Mouse (Mus musculus) CH12.LX (cell line): ENCODE measurements at regions not wholly inside any gene's neighbourhood (a gene's known extent, or its start where the extent isn't known, plus 50 kb on each side); places are given as distances from the start of the nearest gene placed in this dataset.

Experiments
- DNase-seq: peaks from one replicate; pipeline ENCODE4 v3.0.0-alpha.2; 2013; ENCODE audit errors: extremely low read depth
- H3K27ac ChIP-seq: 2 replicates; pipeline ENCODE4 v1.5.1; 2012; ENCODE audit warnings: low read depth, mild to moderate bottlenecking, control low read depth, moderate library complexity; ENCODE audit not compliant: insufficient read depth
- H3K27me3 ChIP-seq: replicated peaks from 2 replicates; pipeline ENCODE3; 2012; ENCODE audit warnings: inconsistent platforms
- H3K36me3 ChIP-seq, 2 experiments: replicated peaks in 1 of 2; 2 replicates each; pipeline versions ENCODE3 to v1.6.1; 2012; ENCODE audit warnings: inconsistent platforms in 1 of 2, low read length in 1 of 2, mild to moderate bottlenecking in 1 of 2, mixed read lengths in 1 of 2, moderate library complexity in 1 of 2; ENCODE audit not compliant: control insufficient read depth in 1 of 2, insufficient read depth in 1 of 2
- H3K4me1 ChIP-seq, 2 experiments: 2 replicates each; pipeline ENCODE4 v1.6.1; 2012; ENCODE audit warnings: inconsistent platforms in 1 of 2, moderate library complexity in 1 of 2; ENCODE audit not compliant: insufficient read depth in 2 of 2, control insufficient read depth in 1 of 2
- H3K4me2 ChIP-seq: 2 replicates; pipeline ENCODE4 v1.6.1; 2012; ENCODE audit warnings: low read depth, mild to moderate bottlenecking, control low read depth; ENCODE audit not compliant: poor library complexity, insufficient read depth, severe bottlenecking
- H3K4me3 ChIP-seq, 3 experiments: fragments of 150-350 bp in 1 of 3; sonication (generic) in 1 of 3; replicated peaks in 1 of 3; 2 replicates each; pipeline versions ENCODE3 to v1.5.1; 2011 to 2012; ENCODE audit warnings: low read depth in 2 of 3, low read length in 2 of 3, mild to moderate bottlenecking in 2 of 3, moderate library complexity in 2 of 3, control low read depth in 1 of 3, improper control_type of control experiment in 1 of 3, inconsistent platforms in 1 of 3, mixed read lengths in 1 of 3; ENCODE audit not compliant: poor library complexity in 1 of 3
- H3K79me2 ChIP-seq: replicated peaks from 2 replicates; pipeline ENCODE4 v1.6.1; 2012; ENCODE audit warnings: mild to moderate bottlenecking, moderate library complexity; ENCODE audit not compliant: control insufficient read depth, poor library complexity, insufficient read depth, severe bottlenecking; ENCODE audit errors: extremely low read depth
- H3K9ac ChIP-seq: 2 replicates; pipeline ENCODE4 v1.6.1; 2012; ENCODE audit warnings: low read depth, mild to moderate bottlenecking, control low read depth, moderate library complexity; ENCODE audit not compliant: insufficient read depth
- H3K9me3 ChIP-seq: replicated peaks from 2 replicates; pipeline ENCODE3; 2012; ENCODE audit warnings: low read length, inconsistent platforms, mixed read lengths
- BHLHE40 ChIP-seq: IDR thresholded peaks from 2 replicates; pipeline ENCODE4 v1.6.1; 2011; ENCODE audit warnings: mild to moderate bottlenecking, low read depth, low read length, improper control_type of control experiment
- CHD1 ChIP-seq: IDR thresholded peaks from 2 replicates; pipeline ENCODE4 v1.6.1; 2012; ENCODE audit warnings: low read depth, low read length, improper control_type of control experiment, inconsistent platforms
- E2F4 ChIP-seq: IDR thresholded peaks from 2 replicates; pipeline ENCODE4 v1.6.1; 2011; ENCODE audit warnings: low read depth, low read length, improper control_type of control experiment; ENCODE audit not compliant: insufficient replicate concordance
- EP300 ChIP-seq: IDR thresholded peaks from 2 replicates; pipeline ENCODE4 v1.6.1; 2011; ENCODE audit warnings: low read length, improper control_type of control experiment
- ETS1 ChIP-seq: conservative IDR thresholded peaks from 2 replicates; pipeline ENCODE4 v1.6.1; 2012; ENCODE audit warnings: low read depth, mild to moderate bottlenecking, inconsistent platforms, low read length, improper control_type of control experiment, moderate library complexity
- GABPA ChIP-seq: IDR thresholded peaks from 2 replicates; pipeline ENCODE4 v1.6.1; 2012; ENCODE audit warnings: low read depth, low read length, improper control_type of control experiment, inconsistent platforms; ENCODE audit not compliant: insufficient replicate concordance
- IRF4 ChIP-seq: IDR thresholded peaks from 2 replicates; pipeline ENCODE4 v1.6.1; 2014; ENCODE audit warnings: low read depth, mild to moderate bottlenecking, inconsistent platforms, low read length, improper control_type of control experiment
- JUN ChIP-seq: IDR thresholded peaks from 2 replicates; pipeline ENCODE4 v1.6.1; 2011; ENCODE audit warnings: low read depth, mild to moderate bottlenecking, low read length, improper control_type of control experiment, moderate library complexity; ENCODE audit not compliant: insufficient read depth
- KAT2A ChIP-seq: IDR thresholded peaks from 2 replicates; pipeline ENCODE4 v1.6.1; 2012; ENCODE audit warnings: low read length, improper control_type of control experiment, inconsistent platforms; ENCODE audit not compliant: insufficient replicate concordance
- MAFK ChIP-seq: IDR thresholded peaks from 2 replicates; pipeline ENCODE4 v1.6.1; 2011; ENCODE audit warnings: low read length, improper control_type of control experiment; ENCODE audit not compliant: insufficient replicate concordance
- MAX ChIP-seq: IDR thresholded peaks from 2 replicates; pipeline ENCODE4 v1.6.1; 2011; ENCODE audit warnings: low read length, improper control_type of control experiment
- MAZ ChIP-seq: IDR thresholded peaks from 2 replicates; pipeline ENCODE4 v1.6.1; 2012; ENCODE audit warnings: low read depth, mild to moderate bottlenecking, inconsistent platforms, low read length, improper control_type of control experiment, moderate library complexity
- MEF2A ChIP-seq: IDR thresholded peaks from 2 replicates; pipeline ENCODE4 v1.6.1; 2014; ENCODE audit warnings: low read depth, mild to moderate bottlenecking, inconsistent platforms, low read length, improper control_type of control experiment, borderline replicate concordance
- MYC ChIP-seq: IDR thresholded peaks from 2 replicates; pipeline ENCODE4 v1.6.1; 2011; ENCODE audit warnings: low read depth, mild to moderate bottlenecking, improper control_type of control experiment, low read length
- NELFE ChIP-seq: IDR thresholded peaks from 2 replicates; pipeline ENCODE4 v1.6.1; 2011; ENCODE audit warnings: low read depth, low read length, improper control_type of control experiment
- NRF1 ChIP-seq: IDR thresholded peaks from 2 replicates; pipeline ENCODE4 v1.6.1; 2014; ENCODE audit warnings: low read depth, mild to moderate bottlenecking, inconsistent platforms, low read length, improper control_type of control experiment, moderate library complexity
- PAX5 ChIP-seq: IDR thresholded peaks from 2 replicates; pipeline ENCODE4 v1.6.1; 2012; ENCODE audit warnings: low read length, inconsistent platforms, mixed read lengths
- POLR2AphosphoS2 ChIP-seq: IDR thresholded peaks from 2 replicates; pipeline ENCODE4 v1.6.1; 2011; ENCODE audit warnings: low read depth, low read length, improper control_type of control experiment
- RCOR1 ChIP-seq: conservative IDR thresholded peaks from 2 replicates; pipeline ENCODE4 v1.6.1; 2012; ENCODE audit warnings: low read depth, mild to moderate bottlenecking, inconsistent platforms, low read length, improper control_type of control experiment
- TCF12 ChIP-seq: IDR thresholded peaks from 2 replicates; pipeline ENCODE4 v1.6.1; 2014; ENCODE audit warnings: low read depth, mild to moderate bottlenecking, inconsistent platforms, low read length, improper control_type of control experiment
- UBTF ChIP-seq: IDR thresholded peaks from 2 replicates; pipeline ENCODE4 v1.6.1; 2012; ENCODE audit warnings: low read depth, mild to moderate bottlenecking, inconsistent platforms, low read length, improper control_type of control experiment, moderate library complexity
- USF1 ChIP-seq: IDR thresholded peaks from 2 replicates; pipeline ENCODE4 v1.6.1; 2014; ENCODE audit warnings: low read depth, mild to moderate bottlenecking, inconsistent platforms, low read length, improper control_type of control experiment
- USF2 ChIP-seq: conservative IDR thresholded peaks from 2 replicates; pipeline ENCODE4 v1.6.1; 2011; ENCODE audit warnings: low read depth, low read length, improper control_type of control experiment
- ZC3H11A ChIP-seq: IDR thresholded peaks from 2 replicates; pipeline ENCODE4 v1.6.1; 2012; ENCODE audit warnings: low read depth, mild to moderate bottlenecking, inconsistent platforms, low read length, improper control_type of control experiment
- ZMIZ1 ChIP-seq: IDR thresholded peaks from 2 replicates; pipeline ENCODE4 v1.6.1; 2012; ENCODE audit warnings: low read depth, mild to moderate bottlenecking, inconsistent platforms, low read length, improper control_type of control experiment
- dilution Hi-C: fragments of 300-500 bp; cut with MboI; formaldehyde crosslinking; loops from 2 replicates; pipeline ENCODE4 v1.14.3; 2020; ENCODE audit warnings: low sequenced_read_pairs; ENCODE audit not compliant: extremely low pct_unique_long_range_greater_than_20kb, extremely low pct_ligation_motif_present
- in situ Hi-C: fragments of 300-500 bp; cut with MboI; formaldehyde crosslinking; loops from 3 replicates; pipeline ENCODE4 v1.14.3; 2019; ENCODE audit warnings: low sequenced_read_pairs, low pct_ligation_motif_present, low pct_unique_long_range_greater_than_20kb, mixed read lengths

GRCm38 (mm10) chr12:92293341-92293720, 444.4 kb upstream of the Sel1l start:
- Histone ChIP-seq H3K27ac (no peak overlapping the region), H3K4me3 (no peak overlapping the region), H3K36me3 (no peaks in the 10 kb centered on the region), H3K4me1 (no peaks in the 10 kb centered on the region), H3K27me3 (no peaks in the 10 kb centered on the region), H3K9ac (no peak overlapping the region), H3K9me3 (no peaks in the 10 kb centered on the region), H3K4me2 (no peak overlapping the region), H3K79me2 (no peaks in the 10 kb centered on the region)
- DNase-seq = no peak
- in situ Hi-C loops (no loop called here), dilution Hi-C loops (no loop called here)
- no peak for TF ChIP-seq EP300
- TF ChIP-seq JUN = no peak
- TF ChIP-seq KAT2A = no peak
- TF ChIP-seq MAX = no peak
- no peak for TF ChIP-seq E2F4
- no peak for TF ChIP-seq RCOR1
- no peak for TF ChIP-seq MYC
- no peak for TF ChIP-seq GABPA
- no peak for TF ChIP-seq MAFK
- TF ChIP-seq POLR2AphosphoS2 = no peak
- TF ChIP-seq USF2 = no peak

GRCm38 (mm10) chr12:92292460-92293340, 443.7 kb upstream of the Sel1l start:
- DNase-seq = no peak
- Histone ChIP-seq H3K36me3 (no peaks in the 10 kb centered on the region), H3K27me3 (no peaks in the 10 kb centered on the region), H3K27ac (no peak overlapping the region), H3K79me2 (no peaks in the 10 kb centered on the region), H3K9me3 (no peaks in the 10 kb centered on the region), H3K9ac (no peak overlapping the region), H3K4me3 (no peak overlapping the region), H3K4me1 (no peaks in the 10 kb centered on the region), H3K4me2 (no peak overlapping the region)
- no peak for TF ChIP-seq UBTF
- no peak for TF ChIP-seq ZC3H11A
- TF ChIP-seq BHLHE40 = no peak
- TF ChIP-seq KAT2A = no peak
- TF ChIP-seq TCF12 = no peak
- TF ChIP-seq MAX = no peak
- no peak for TF ChIP-seq EP300
- TF ChIP-seq NRF1 = no peak
- TF ChIP-seq USF1 = no peak
- TF ChIP-seq CHD1 = no peak
- no peak for TF ChIP-seq NELFE
- TF ChIP-seq IRF4 = no peak
- no peak for TF ChIP-seq ETS1
- TF ChIP-seq POLR2AphosphoS2 = no peak
- no peak for TF ChIP-seq ZMIZ1
- TF ChIP-seq MEF2A = no peak
- TF ChIP-seq PAX5 = no peak
- TF ChIP-seq MAFK = no peak
- TF ChIP-seq MAZ = no peak
- no peak for TF ChIP-seq USF2
- in situ Hi-C loops = no loop called here
- dilution Hi-C loops = no loop called here
